Mouse (Mus musculus): ENCODE measurements at regions not wholly inside any gene's neighbourhood (a gene's known extent, or its start where the extent isn't known, plus 50 kb on each side); places are given as distances from the start of the nearest gene placed in this dataset.

GRCm38 (mm10) chr12:51026046-51026445 lies 321.8 kb upstream of the G2e3 start:
- DNase-seq (ENCODE audit: extremely low spot score, low read depth, low spot score), result no peak

- DNase-seq (ENCODE audit: extremely low spot score, low read depth, low spot score), result no peak
These were observed 322.3 kb upstream of the G2e3 start for GRCm38 (mm10) chr12:51025531-51025930.

GRCm38 (mm10) chr12:51024057-51024743 lies 323.7 kb upstream of the G2e3 start:
- DNase-seq (ENCODE audit: extremely low spot score, low read depth, low spot score), result no peak

- DNase-seq (ENCODE audit: extremely low spot score, low read depth, low spot score), result no peak
These were observed 329.7 kb upstream of the G2e3 start for GRCm38 (mm10) chr12:51018185-51018584.

GRCm38 (mm10) chr12:51016081-51016480 lies 331.8 kb upstream of the G2e3 start:
- DNase-seq (ENCODE audit: extremely low spot score, low read depth, low spot score), result no peak

- no peak for DNase-seq (ENCODE audit: extremely low spot score, low read depth, low spot score)
These were observed 338.2 kb upstream of the G2e3 start for GRCm38 (mm10) chr12:51009644-51010043.

- no peak for DNase-seq (ENCODE audit: extremely low spot score, low read depth, low spot score)
These were observed 345.9 kb upstream of the G2e3 start for GRCm38 (mm10) chr12:51001722-51002592.

- DNase-seq (ENCODE audit: extremely low spot score, low read depth, low spot score), result no peak
These were observed 346.8 kb upstream of the G2e3 start for GRCm38 (mm10) chr12:51001096-51001495.

GRCm38 (mm10) chr12:51000281-51001075 lies 347.4 kb upstream of the G2e3 start:
- DNase-seq (ENCODE audit: extremely low spot score, low read depth, low spot score), result no peak

- DNase-seq (ENCODE audit: extremely low spot score, low read depth, low spot score), result peak; percentile 66
These were observed 348.3 kb upstream of the G2e3 start for GRCm38 (mm10) chr12:50999295-51000237.

GRCm38 (mm10) chr12:50995664-50996063 lies 346.8 kb upstream of the Prkd1 start:
- no peak for DNase-seq (ENCODE audit: extremely low spot score, low read depth, low spot score)

GRCm38 (mm10) chr12:50989561-50990325 lies 340.8 kb upstream of the Prkd1 start:
- DNase-seq (ENCODE audit: extremely low spot score, low read depth, low spot score), result no peak

GRCm38 (mm10) chr12:50981318-50981717 lies 332.4 kb upstream of the Prkd1 start:
- DNase-seq (ENCODE audit: extremely low spot score, low read depth, low spot score), result no peak

GRCm38 (mm10) chr12:50980800-50981199 lies 331.9 kb upstream of the Prkd1 start:
- no peak for DNase-seq (ENCODE audit: extremely low spot score, low read depth, low spot score)

GRCm38 (mm10) chr12:50970759-50971122 lies 321.8 kb upstream of the Prkd1 start:
- DNase-seq (ENCODE audit: extremely low spot score, low read depth, low spot score), result no peak

GRCm38 (mm10) chr12:50969887-50970758 lies 321.2 kb upstream of the Prkd1 start:
- no peak for DNase-seq (ENCODE audit: extremely low spot score, low read depth, low spot score)

GRCm38 (mm10) chr12:50969402-50969801 lies 320.5 kb upstream of the Prkd1 start:
- DNase-seq (ENCODE audit: extremely low spot score, low read depth, low spot score), result no peak

- DNase-seq (ENCODE audit: extremely low spot score, low read depth, low spot score), result no peak
These were observed 318.4 kb upstream of the Prkd1 start for GRCm38 (mm10) chr12:50967168-50967810.

Data from hindlimb bud, embryonic 11.5 days (tissue).